Mouse (Mus musculus) olfactory bulb, adult 2 months (tissue): Measurements from ENCODE around the gene Il10.

Experiments used
- CTCF ChIP-seq: fragments of 200-500 bp; IDR thresholded peaks from 2 replicates; pipeline ENCODE4 v1.5.1; 2012; ENCODE audit warnings: low read depth, mild to moderate bottlenecking, low read length, moderate library complexity; ENCODE audit not compliant: insufficient read depth
- POLR2A ChIP-seq: fragments of 200-500 bp; IDR thresholded peaks from 2 replicates; pipeline ENCODE4 v1.6.1; 2012; ENCODE audit warnings: mild to moderate bottlenecking, low read depth, low read length, moderate library complexity; ENCODE audit not compliant: insufficient read depth

- no peak for TF ChIP-seq CTCF
- no peak for TF ChIP-seq POLR2A
Measured at GRCm38 (mm10) chr1:131069010-131069409, 49.4 kb downstream of the Il10 start.
